Mouse (Mus musculus) urinary bladder, adult 2 months (tissue): ENCODE results near the gene Tmem182. TPM values are rescaled to one million over a fixed set of nuclear protein-coding genes. Genes with fewer than 3 reads are reported as not detected.

Source experiments
- DNase-seq: peaks from one replicate; pipeline ENCODE4 v3.0.0; 2022; ENCODE audit warnings: low spot score
- polyA plus RNA-seq: library from polyadenylated mRNA; depleted of rRNA; stranded (reverse); fragments of >200 nt; gene quantifications from 2 replicates; pipeline ENCODE4 v1.2.3, GENCODE M21; 2012; rRNA removed

Gene Tmem182
- polyA plus RNA-seq, 1 experiment: 1.0 TPM

GRCm38 (mm10) chr1:40865043-40865442 is 59.6 kb downstream of the Tmem182 start:
- DNase-seq: no peak

- DNase-seq: no peak
Observed at GRCm38 (mm10) chr1:40867106-40867505, 61.7 kb downstream of the Tmem182 start.

GRCm38 (mm10) chr1:40867651-40868050 is 62.2 kb downstream of the Tmem182 start:
- DNase-seq: no peak

GRCm38 (mm10) chr1:40873760-40874455 is 68.5 kb downstream of the Tmem182 start:
- no peak for DNase-seq

GRCm38 (mm10) chr1:40874456-40875375 is 69.3 kb downstream of the Tmem182 start:
- no peak for DNase-seq

GRCm38 (mm10) chr1:40879051-40879450 is 73.7 kb downstream of the Tmem182 start:
- no peak for DNase-seq

- DNase-seq: no peak
Observed at GRCm38 (mm10) chr1:40879526-40879925, 74.1 kb downstream of the Tmem182 start.

GRCm38 (mm10) chr1:40880527-40880926 is 75.1 kb downstream of the Tmem182 start:
- no peak for DNase-seq

GRCm38 (mm10) chr1:40883856-40884255 is 78.5 kb downstream of the Tmem182 start:
- DNase-seq: no peak

- DNase-seq: no peak
Observed at GRCm38 (mm10) chr1:40884943-40885342, 79.5 kb downstream of the Tmem182 start.

- no peak for DNase-seq
Observed at GRCm38 (mm10) chr1:40887673-40888072, 82.3 kb downstream of the Tmem182 start.

- no peak for DNase-seq
Observed at GRCm38 (mm10) chr1:40888396-40889040, 83.1 kb downstream of the Tmem182 start.

GRCm38 (mm10) chr1:40889617-40890016 is 84.2 kb downstream of the Tmem182 start:
- DNase-seq: no peak

- DNase-seq: no peak
Observed at GRCm38 (mm10) chr1:40890246-40890645, 84.8 kb downstream of the Tmem182 start.

GRCm38 (mm10) chr1:40903712-40904111 is 98.3 kb downstream of the Tmem182 start:
- DNase-seq: no peak

Other genes starting within 250 kb of the Tmem182 start
- 7.7 and 8.3 TPM in 2 replicates for gene Slc9a4, start 225.5 kb upstream of the Tmem182 start, polyA plus RNA-seq
- gene Slc9a2, start 125.0 kb upstream of the Tmem182 start, polyA plus RNA-seq: 5.2 and 7.0 TPM in 2 replicates
- gene Mfsd9, start 14.9 kb upstream of the Tmem182 start, polyA plus RNA-seq: 2.8 and 3.4 TPM in 2 replicates